Mouse (Mus musculus): ENCODE results near the gene Ahnak2.

- TF ChIP-seq CTCF (IDR thresholded peaks at IDR 0.05; ENCODE audit: low read depth): no peak
- TF ChIP-seq EP300 (IDR thresholded peaks at IDR 0.05; ENCODE audit: low read depth): no peak
These were observed 7.8 kb upstream of the Ahnak2 start for GRCm38 (mm10) chr12:112810092-112810885.

All from liver, postnatal 0 days (tissue).